Mouse (Mus musculus) v-Abl transformed pro-B cells (cell line): Measurements from ENCODE around the gene Fbxo44.

Source experiments
- in situ Hi-C, 2 experiments: fragments of 400-800 bp; cut with MboI; formaldehyde crosslinking; loops; one replicate each; pipeline ENCODE4 v1.15.1; 2025; ENCODE audit not compliant: unreplicated experiment in 2 of 2

The Fbxo44 gene

GRCm38 (mm10) chr4:148166986-148167385, 6.7 kb upstream of the Fbxo44 start:
- in situ Hi-C loops, result loop anchor here in 1 of 2 experiments (5.0 kb wide), 1 partner anchor 55 kb away; no protein-coding TSS in a partner anchor

GRCm38 (mm10) chr4:148166431-148166830, 6.1 kb upstream of the Fbxo44 start:
- in situ Hi-C loops, result loop anchor here in 1 of 2 experiments (5.0 kb wide), 1 partner anchor 54 kb away; no protein-coding TSS in a partner anchor

- in situ Hi-C loops, result loop anchor here in 1 of 2 experiments (5.0 kb wide), 1 partner anchor 53 kb away; no protein-coding TSS in a partner anchor
These were observed 5.3 kb upstream of the Fbxo44 start for GRCm38 (mm10) chr4:148165551-148165950.

GRCm38 (mm10) chr4:148164461-148164860, 4.2 kb upstream of the Fbxo44 start:
- in situ Hi-C loops, result loop anchor here in 1 of 2 experiments (5.0 kb wide), 1 partner anchor 202 kb away; no protein-coding TSS in a partner anchor

GRCm38 (mm10) chr4:148164002-148164439, 3.7 kb upstream of the Fbxo44 start:
- in situ Hi-C loops, result loop anchor here in 1 of 2 experiments (5.0 kb wide), 1 partner anchor 202 kb away; no protein-coding TSS in a partner anchor

- in situ Hi-C loops, result loop anchor here in 1 of 2 experiments (5.0 kb wide), 1 partner anchor 197 kb away; no protein-coding TSS in a partner anchor
These were observed 492 bp downstream of the Fbxo44 start for GRCm38 (mm10) chr4:148159544-148160435.

- in situ Hi-C loops, result no loop called here
These were observed 1.6 kb downstream of the Fbxo44 start for GRCm38 (mm10) chr4:148158436-148159348.

- in situ Hi-C loops, result loop anchor here in 1 of 2 experiments (5.0 kb wide), 1 partner anchor 38 kb away; no protein-coding TSS in a partner anchor
These were observed 5.3 kb downstream of the Fbxo44 start for GRCm38 (mm10) chr4:148154982-148155381.

GRCm38 (mm10) chr4:148154006-148154405, 6.3 kb downstream of the Fbxo44 start:
- in situ Hi-C loops, result loop anchor here in 1 of 2 experiments (5.0 kb wide), 1 partner anchor 37 kb away; no protein-coding TSS in a partner anchor

GRCm38 (mm10) chr4:148152547-148152946, 7.7 kb downstream of the Fbxo44 start:
- in situ Hi-C loops, result loop anchor here in 1 of 2 experiments (5.0 kb wide), 1 partner anchor 35 kb away; no protein-coding TSS in a partner anchor

GRCm38 (mm10) chr4:148151267-148152168, 8.8 kb downstream of the Fbxo44 start, which contains the start of gene Fbxo6:
Fbxo6 (minus strand) TSS chr4:148152140.
- in situ Hi-C loops, result loop anchor here in 1 of 2 experiments (5.0 kb wide), 1 partner anchor 34 kb away; no protein-coding TSS in a partner anchor

GRCm38 (mm10) chr4:148150953-148151266, 9.4 kb downstream of the Fbxo44 start:
- in situ Hi-C loops, result loop anchor here in 1 of 2 experiments (5.0 kb wide), 1 partner anchor 34 kb away; no protein-coding TSS in a partner anchor

- in situ Hi-C loops, result loop anchor here in 1 of 2 experiments (5.0 kb wide), 1 partner anchor 33 kb away; no protein-coding TSS in a partner anchor
These were observed 10.0 kb downstream of the Fbxo44 start for GRCm38 (mm10) chr4:148150242-148150641.

- in situ Hi-C loops, result no loop called here
These were observed 10.7 kb downstream of the Fbxo44 start for GRCm38 (mm10) chr4:148149540-148149939.

- in situ Hi-C loops, result no loop called here
These were observed 12.6 kb downstream of the Fbxo44 start for GRCm38 (mm10) chr4:148147714-148148113.

GRCm38 (mm10) chr4:148143721-148144120, 16.6 kb downstream of the Fbxo44 start:
- in situ Hi-C loops, result no loop called here

GRCm38 (mm10) chr4:148140098-148141011, 19.9 kb downstream of the Fbxo44 start:
- in situ Hi-C loops, result no loop called here

- in situ Hi-C loops, result no loop called here
These were observed 20.6 kb downstream of the Fbxo44 start for GRCm38 (mm10) chr4:148139767-148140097.
